Mouse (Mus musculus) testis, adult 2 months (tissue): ENCODE data around the gene Tubb3.

Experiments
- CTCF ChIP-seq: fragments of 200-500 bp; IDR thresholded peaks from 2 replicates; pipeline ENCODE4 v1.5.1; 2012; ENCODE audit warnings: low read depth, mild to moderate bottlenecking, inconsistent platforms, low read length, moderate library complexity; ENCODE audit not compliant: control insufficient read depth, insufficient read depth, insufficient replicate concordance
- POLR2A ChIP-seq: fragments of 200-500 bp; IDR thresholded peaks from 2 replicates; pipeline ENCODE4 v1.6.1; 2012; ENCODE audit warnings: low read depth, mild to moderate bottlenecking, inconsistent platforms, low read length, moderate library complexity; ENCODE audit not compliant: control insufficient read depth

- TF ChIP-seq POLR2A: no peak
- no peak for TF ChIP-seq CTCF
Observed at GRCm38 (mm10) chr8:123407612-123408011, 3.6 kb upstream of the Tubb3 start.
